Mouse (Mus musculus) intestine, embryonic 16.5 days (tissue): Measurements from ENCODE around the gene Asna1. TPM values are rescaled to one million over a fixed set of nuclear protein-coding genes. Genes with fewer than 3 reads are reported as not detected.

Experiments
- ATAC-seq: fragments of 200-750 bp; cut with Nextera tagmentation; 2 replicates; pipeline ENCODE4 v1.8.0; 2017; ENCODE audit warnings: moderate TSS enrichment, moderate library complexity
- H3K27ac ChIP-seq: fragments of 300-500 bp; sonication (generic); 2 replicates; pipeline ENCODE4 v1.5.1; 2014; ENCODE audit warnings: mild to moderate bottlenecking, low read length
- H3K27me3 ChIP-seq: fragments of 300-500 bp; sonication (generic); replicated peaks from 2 replicates; pipeline ENCODE4 v1.6.1; 2014; ENCODE audit warnings: low read length, control low read depth, mixed read lengths; ENCODE audit not compliant: control insufficient read depth, insufficient read depth
- H3K36me3 ChIP-seq: fragments of 300-500 bp; sonication (generic); 2 replicates; pipeline ENCODE4 v1.6.1; 2014; ENCODE audit warnings: low read length, control low read depth; ENCODE audit not compliant: control insufficient read depth, insufficient read depth
- H3K4me1 ChIP-seq: fragments of 300-500 bp; sonication (generic); 2 replicates; pipeline ENCODE4 v1.6.1; 2014; ENCODE audit warnings: low read length, control low read depth, mixed read lengths; ENCODE audit not compliant: control insufficient read depth, insufficient read depth
- H3K4me2 ChIP-seq: fragments of 300-500 bp; sonication (generic); 2 replicates; pipeline ENCODE4 v1.6.1; 2014; ENCODE audit warnings: low read depth, low read length, control low read depth
- H3K4me3 ChIP-seq: fragments of 300-500 bp; sonication (generic); 2 replicates; pipeline ENCODE4 v1.5.1; 2014; ENCODE audit warnings: mild to moderate bottlenecking, low read length
- H3K9ac ChIP-seq: fragments of 300-500 bp; sonication (generic); 2 replicates; pipeline ENCODE4 v1.6.1; 2014; ENCODE audit warnings: low read depth, low read length
- H3K9me3 ChIP-seq: fragments of 300-500 bp; sonication (generic); 2 replicates; pipeline ENCODE4 v1.6.1; 2016; ENCODE audit warnings: low read length, control low read depth; ENCODE audit not compliant: control insufficient read depth
- WGBS: fragments of 180-500 bp; shearing (Covaris S2); extraction: QIAGEN DNeasy Blood & Tissue Kit; methylation state at CpG from one replicate; pipeline ENCODE4 v1.1.7; 2014; 5-methylcytosine and 5-hydroxymethylcytosine counted together
- polyA plus RNA-seq: library from polyadenylated mRNA; unstranded; fragments of >200 nt; fragmentation: Nextera tagmentation; extraction: Ambion mirVana; gene quantifications from 2 replicates; pipeline ENCODE4 v1.2.1, GENCODE M21; 2015

The Asna1 gene
- polyA plus RNA-seq, 1 experiment from 2014 or later = 144 TPM

GRCm38 (mm10) chr8:84997649-84998295 lies 27.3 kb downstream of the Asna1 start:
- Histone ChIP-seq H3K36me3 (no peaks in the 10 kb centered on the region; the same call in 1 of the 2 replicates), H3K4me3 (no peak overlapping the region), H3K27ac (no peak overlapping the region), H3K4me2 (no peak overlapping the region), H3K4me1 (peaks cover 16% of the 10 kb centered on the region), H3K27me3 (no peaks in the 10 kb centered on the region), H3K9ac (peak overlapping the region; percentile 43), H3K9me3 (no peaks in the 10 kb centered on the region)
- WGBS = 11% methylated on average over 19 of the region's 19 CpGs
- ATAC-seq = peak; percentile 73

GRCm38 (mm10) chr8:84996978-84997377 lies 28.1 kb downstream of the Asna1 start:
- Histone ChIP-seq H3K4me2 (no peak overlapping the region), H3K4me3 (no peak overlapping the region), H3K9me3 (no peaks in the 10 kb centered on the region), H3K9ac (no peak overlapping the region), H3K27me3 (no peaks in the 10 kb centered on the region), H3K36me3 (no peaks in the 10 kb centered on the region; the same call in 1 of the 2 replicates), H3K4me1 (peaks cover 16% of the 10 kb centered on the region), H3K27ac (no peak overlapping the region)
- no peak for ATAC-seq
- WGBS = 81% methylated on average over 5 of the region's 5 CpGs

- Histone ChIP-seq H3K27ac (no peak overlapping the region), H3K4me2 (no peak overlapping the region)
- WGBS = 43% methylated on average over 25 of the region's 25 CpGs
Observed at GRCm38 (mm10) chr8:84995680-84996079, 29.4 kb downstream of the Asna1 start.

GRCm38 (mm10) chr8:84994375-84994774 lies 30.7 kb downstream of the Asna1 start:
- Histone ChIP-seq H3K4me1 (peaks cover 27% of the 10 kb centered on the region), H3K27ac (no peak overlapping the region), H3K4me3 (no peak overlapping the region), H3K9ac (no peak overlapping the region), H3K36me3 (no peaks in the 10 kb centered on the region), H3K27me3 (no peaks in the 10 kb centered on the region), H3K9me3 (no peaks in the 10 kb centered on the region), H3K4me2 (peak overlapping the region; percentile 14; the same call in 1 of the 2 replicates)
- ATAC-seq = no peak
- WGBS = 81% methylated on average over 9 of the region's 9 CpGs

More at GRCm38 (mm10) chr8:84995680-84996079, 29.4 kb downstream of the Asna1 start:
- no peaks in the 10 kb centered on the region for H3K36me3 ChIP-seq
- no peak overlapping the region for H3K4me3 ChIP-seq
- H3K9ac ChIP-seq = no peak overlapping the region
- H3K27me3 ChIP-seq = no peaks in the 10 kb centered on the region
- H3K9me3 ChIP-seq = no peaks in the 10 kb centered on the region
- no peak for ATAC-seq
- peaks cover 25% of the 10 kb centered on the region for H3K4me1 ChIP-seq

- Histone ChIP-seq H3K4me2 (peak overlapping the region; percentile 91), H3K27ac (peak overlapping the region; percentile 96), H3K4me3 (peak overlapping the region; percentile 65), H3K36me3 (no peaks in the 10 kb centered on the region), H3K9me3 (no peaks in the 10 kb centered on the region), H3K27me3 (0 out of 2 replicates have a peak, but pooled peaks cover 2% of the 10 kb centered on the region), H3K9ac (peak overlapping the region; percentile 84), H3K4me1 (peaks cover 31% of the 10 kb centered on the region)
- WGBS = 2% methylated on average over 15 of the region's 15 CpGs
- ATAC-seq = peak; percentile 76
Observed at GRCm38 (mm10) chr8:84990836-84991235, 34.2 kb downstream of the Asna1 start.

- no peaks in the 10 kb centered on the region for H3K36me3 ChIP-seq
- H3K9ac ChIP-seq = peak within 1 kb of the TSS; percentile 84
- peak; percentile 84 for ATAC-seq
- H3K4me3 ChIP-seq = peak within 1 kb of the TSS; percentile 65
- 0 out of 2 replicates have a peak, but pooled peaks cover 2% of the 10 kb centered on the region for H3K27me3 ChIP-seq
- peak within 1 kb of the TSS; percentile 96 for H3K27ac ChIP-seq
- H3K4me1 ChIP-seq = peaks cover 30% of the 10 kb centered on the region
- 2% methylated on average over 28 of the region's 28 CpGs for WGBS
- H3K9me3 ChIP-seq = no peaks in the 10 kb centered on the region
- peak within 1 kb of the TSS; percentile 91 for H3K4me2 ChIP-seq
Observed at GRCm38 (mm10) chr8:84990349-84990748, 34.7 kb downstream of the Asna1 start, which contains the start of gene Hook2. Gene Hook2 (plus strand): TSS chr8:84990603.

GRCm38 (mm10) chr8:84989810-84990209 lies 35.3 kb downstream of the Asna1 start:
- H3K36me3 ChIP-seq = no peaks in the 10 kb centered on the region
- peak overlapping the region; percentile 65 for H3K4me3 ChIP-seq
- H3K27me3 ChIP-seq = 0 out of 2 replicates have a peak, but pooled peaks cover 2% of the 10 kb centered on the region
- ATAC-seq = peak; percentile 54
- peak overlapping the region; percentile 73 for H3K4me2 ChIP-seq
- H3K27ac ChIP-seq = peak overlapping the region; percentile 96
- H3K4me1 ChIP-seq = peaks cover 30% of the 10 kb centered on the region
- peak overlapping the region; percentile 76 for H3K9ac ChIP-seq
- WGBS = under 1% methylated on average over 15 of the region's 15 CpGs
- H3K9me3 ChIP-seq = no peaks in the 10 kb centered on the region

GRCm38 (mm10) chr8:84989311-84989731 lies 35.8 kb downstream of the Asna1 start:
- WGBS = 5% methylated on average over 15 of the region's 15 CpGs
- Histone ChIP-seq H3K27me3 (0 out of 2 replicates have a peak, but pooled peaks cover 2% of the 10 kb centered on the region), H3K9ac (peak overlapping the region; percentile 52; the same call in 1 of the 2 replicates), H3K4me2 (peak overlapping the region; percentile 73), H3K4me3 (peak overlapping the region; percentile 65), H3K4me1 (peaks cover 34% of the 10 kb centered on the region), H3K9me3 (no peaks in the 10 kb centered on the region), H3K36me3 (no peaks in the 10 kb centered on the region), H3K27ac (peak overlapping the region; percentile 53)
- ATAC-seq = 0 out of 2 replicates have a peak, but pooled peaks have one; percentile 5

GRCm38 (mm10) chr8:84987903-84988302 lies 37.2 kb downstream of the Asna1 start:
- Histone ChIP-seq H3K9me3 (no peaks in the 10 kb centered on the region), H3K4me3 (no peak overlapping the region), H3K27ac (no peak overlapping the region), H3K4me2 (no peak overlapping the region), H3K9ac (0 out of 2 replicates have a peak overlapping the region, but pooled peaks have one; percentile 2), H3K27me3 (0 out of 2 replicates have a peak, but pooled peaks cover 2% of the 10 kb centered on the region), H3K36me3 (no peaks in the 10 kb centered on the region), H3K4me1 (peaks cover 42% of the 10 kb centered on the region)
- ATAC-seq = no peak
- WGBS = 71% methylated on average over 2 of the region's 2 CpGs
